Mouse (Mus musculus): ENCODE measurements around the gene Dhrs1. TPM values are rescaled to one million over a fixed set of nuclear protein-coding genes. Genes with fewer than 3 reads are reported as not detected.

The Dhrs1 gene
- total and polyA plus RNA-seq, 3 experiments = 35.4 to 82.9 (median 40.2) TPM

GRCm38 (mm10) chr14:55780736-55781135 lies 35.2 kb upstream of the Dhrs1 start:
- Histone ChIP-seq H3K27ac (no peak overlapping the region), H3K4me1 (ENCODE audit: control insufficient read depth, insufficient read depth, low read length) (peaks cover 7% of the 10 kb centered on the region), H3K9ac (ENCODE audit: low read depth, low read length) (no peak overlapping the region), H3K4me3 (no peak overlapping the region), H3K36me3 (ENCODE audit: control insufficient read depth, insufficient read depth, low read length) (no peaks in the 10 kb centered on the region; the same call in 1 of the 2 replicates), H3K27me3 (ENCODE audit: control insufficient read depth, insufficient read depth, low read length) (no peaks in the 10 kb centered on the region), H3K79me2 (replicated peaks; ENCODE audit: control insufficient read depth, insufficient read depth, low read length) (no peaks in the 10 kb centered on the region)
- intact Hi-C loops (cut with DNase I) = loop anchor here (2.0 to 5.0 kb wide), 2 partner anchors 86 to 137 kb away; no protein-coding TSS in a partner anchor
- WGBS = 69% methylated on average over 11 of the region's 11 CpGs
- TF ChIP-seq CTCF (IDR thresholded peaks at IDR 0.05) (no peak), EP300 (IDR thresholded peaks at IDR 0.05; ENCODE audit: insufficient read depth, low read depth, low read length) (no peak), POLR2A (IDR thresholded peaks at IDR 0.05; ENCODE audit: insufficient read depth, low read depth, low read length) (no peak)
- DNase-seq = peak in 1 of 2 experiments; percentile 16

- WGBS = 72% methylated on average over 16 of the region's 16 CpGs
- H3K27me3 ChIP-seq (ENCODE audit: control insufficient read depth, insufficient read depth, low read length) = no peaks in the 10 kb centered on the region
- peak; percentile 3 to 12 for DNase-seq
- TF ChIP-seq EP300 (IDR thresholded peaks at IDR 0.05; ENCODE audit: insufficient read depth, low read depth, low read length) = no peak
- TF ChIP-seq POLR2A (IDR thresholded peaks at IDR 0.05; ENCODE audit: insufficient read depth, low read depth, low read length) = no peak
- TF ChIP-seq CTCF (IDR thresholded peaks at IDR 0.05) = no peak
- H3K4me1 ChIP-seq (ENCODE audit: control insufficient read depth, insufficient read depth, low read length) = peaks cover 7% of the 10 kb centered on the region
- no peak overlapping the region for H3K4me3 ChIP-seq
- no peak overlapping the region for H3K9ac ChIP-seq (ENCODE audit: low read depth, low read length)
- no peak overlapping the region for H3K27ac ChIP-seq
- H3K79me2 ChIP-seq (replicated peaks; ENCODE audit: control insufficient read depth, insufficient read depth, low read length) = no peaks in the 10 kb centered on the region
- intact Hi-C loops (cut with DNase I) = loop anchor here (2.0 to 5.0 kb wide), 2 partner anchors 87 to 138 kb away; no protein-coding TSS in a partner anchor
- no peaks in the 10 kb centered on the region; the same call in 1 of the 2 replicates for H3K36me3 ChIP-seq (ENCODE audit: control insufficient read depth, insufficient read depth, low read length)
Observed at GRCm38 (mm10) chr14:55779656-55780055, 34.2 kb upstream of the Dhrs1 start.

GRCm38 (mm10) chr14:55778686-55779085 lies 33.2 kb upstream of the Dhrs1 start:
- TF ChIP-seq POLR2A (IDR thresholded peaks at IDR 0.05; ENCODE audit: insufficient read depth, low read depth, low read length) (no peak), CTCF (IDR thresholded peaks at IDR 0.05) (no peak), EP300 (IDR thresholded peaks at IDR 0.05; ENCODE audit: insufficient read depth, low read depth, low read length) (no peak)
- H3K27ac ChIP-seq = no peak overlapping the region
- H3K27me3 ChIP-seq (ENCODE audit: control insufficient read depth, insufficient read depth, low read length) = no peaks in the 10 kb centered on the region
- DNase-seq = peak in 1 of 2 experiments; percentile 13
- H3K4me3 ChIP-seq = no peak overlapping the region
- intact Hi-C loops (cut with DNase I) = no loop called here
- no peak overlapping the region for H3K9ac ChIP-seq (ENCODE audit: low read depth, low read length)
- no peaks in the 10 kb centered on the region; the same call in 1 of the 2 replicates for H3K36me3 ChIP-seq (ENCODE audit: control insufficient read depth, insufficient read depth, low read length)
- WGBS = 85% methylated on average over 15 of the region's 15 CpGs
- H3K4me1 ChIP-seq (ENCODE audit: control insufficient read depth, insufficient read depth, low read length) = peaks cover 7% of the 10 kb centered on the region
- no peaks in the 10 kb centered on the region for H3K79me2 ChIP-seq (replicated peaks; ENCODE audit: control insufficient read depth, insufficient read depth, low read length)

GRCm38 (mm10) chr14:55777806-55778205 lies 32.3 kb upstream of the Dhrs1 start:
- Histone ChIP-seq H3K9ac (ENCODE audit: low read depth, low read length) (no peak overlapping the region), H3K27ac (peak overlapping the region; percentile 17), H3K4me1 (ENCODE audit: control insufficient read depth, insufficient read depth, low read length) (peaks cover 7% of the 10 kb centered on the region), H3K79me2 (replicated peaks; ENCODE audit: control insufficient read depth, insufficient read depth, low read length) (no peaks in the 10 kb centered on the region), H3K27me3 (ENCODE audit: control insufficient read depth, insufficient read depth, low read length) (no peaks in the 10 kb centered on the region), H3K4me3 (no peak overlapping the region), H3K36me3 (ENCODE audit: control insufficient read depth, insufficient read depth, low read length) (no peaks in the 10 kb centered on the region; the same call in 1 of the 2 replicates)
- WGBS = 81% methylated on average over 11 of the region's 11 CpGs
- TF ChIP-seq CTCF (IDR thresholded peaks at IDR 0.05) (no peak), POLR2A (IDR thresholded peaks at IDR 0.05; ENCODE audit: insufficient read depth, low read depth, low read length) (no peak), EP300 (IDR thresholded peaks at IDR 0.05; ENCODE audit: insufficient read depth, low read depth, low read length) (no peak)
- peak in 1 of 2 experiments; percentile 17 for DNase-seq
- intact Hi-C loops (cut with DNase I) = no loop called here

GRCm38 (mm10) chr14:55777176-55777575 lies 31.7 kb upstream of the Dhrs1 start:
- TF ChIP-seq CTCF (IDR thresholded peaks at IDR 0.05) (no peak), EP300 (IDR thresholded peaks at IDR 0.05; ENCODE audit: insufficient read depth, low read depth, low read length) (no peak), POLR2A (IDR thresholded peaks at IDR 0.05; ENCODE audit: insufficient read depth, low read depth, low read length) (no peak)
- 36% methylated on average over 3 of the region's 3 CpGs for WGBS
- H3K79me2 ChIP-seq (replicated peaks; ENCODE audit: control insufficient read depth, insufficient read depth, low read length) = no peaks in the 10 kb centered on the region
- no peaks in the 10 kb centered on the region for H3K27me3 ChIP-seq (ENCODE audit: control insufficient read depth, insufficient read depth, low read length)
- peak overlapping the region; percentile 17 for H3K27ac ChIP-seq
- no peak overlapping the region for H3K9ac ChIP-seq (ENCODE audit: low read depth, low read length)
- H3K36me3 ChIP-seq (ENCODE audit: control insufficient read depth, insufficient read depth, low read length) = no peaks in the 10 kb centered on the region; the same call in 1 of the 2 replicates
- no peak for DNase-seq
- H3K4me1 ChIP-seq (ENCODE audit: control insufficient read depth, insufficient read depth, low read length) = peaks cover 6% of the 10 kb centered on the region
- H3K4me3 ChIP-seq = no peak overlapping the region
- intact Hi-C loops (cut with DNase I) = no loop called here

GRCm38 (mm10) chr14:55776711-55777110 lies 31.2 kb upstream of the Dhrs1 start:
- H3K4me1 ChIP-seq (ENCODE audit: control insufficient read depth, insufficient read depth, low read length) = peaks cover 6% of the 10 kb centered on the region
- DNase-seq = no peak
- H3K36me3 ChIP-seq (ENCODE audit: control insufficient read depth, insufficient read depth, low read length) = no peaks in the 10 kb centered on the region; the same call in 1 of the 2 replicates
- no peak overlapping the region for H3K27ac ChIP-seq
- intact Hi-C loops (cut with DNase I) = no loop called here
- no peaks in the 10 kb centered on the region for H3K27me3 ChIP-seq (ENCODE audit: control insufficient read depth, insufficient read depth, low read length)
- H3K4me3 ChIP-seq = no peak overlapping the region
- TF ChIP-seq CTCF (IDR thresholded peaks at IDR 0.05) (no peak), POLR2A (IDR thresholded peaks at IDR 0.05; ENCODE audit: insufficient read depth, low read depth, low read length) (no peak), EP300 (IDR thresholded peaks at IDR 0.05; ENCODE audit: insufficient read depth, low read depth, low read length) (no peak)
- H3K9ac ChIP-seq (ENCODE audit: low read depth, low read length) = no peak overlapping the region
- WGBS = 46% methylated on average over 7 of the region's 7 CpGs
- H3K79me2 ChIP-seq (replicated peaks; ENCODE audit: control insufficient read depth, insufficient read depth, low read length) = no peaks in the 10 kb centered on the region

Measured in heart, adult 2 months (tissue).